Mouse (Mus musculus) liver, embryonic 14.5 days (tissue): ENCODE measurements around the gene Cox18. TPM values are rescaled to one million over a fixed set of nuclear protein-coding genes. Genes with fewer than 3 reads are reported as not detected.

Source experiments
- ATAC-seq: fragments of 200-750 bp; cut with Nextera tagmentation; 2 replicates; pipeline ENCODE4 v1.8.0; 2017; ENCODE audit warnings: moderate number of reproducible peaks, mild to moderate bottlenecking, moderate library complexity; ENCODE audit not compliant: insufficient read depth
- DNase-seq, 3 experiments: peaks; one replicate each; pipeline ENCODE4 v3.0.0-alpha.2; 2012 to 2013; ENCODE audit warnings: low read depth in 3 of 3, low spot score in 3 of 3
- H3K27ac ChIP-seq: fragments of 300-500 bp; sonication (generic); 2 replicates; pipeline ENCODE4 v1.5.1; 2014; ENCODE audit warnings: moderate library complexity, mild to moderate bottlenecking, control low read depth, inconsistent platforms
- H3K27me3 ChIP-seq: fragments of 300-500 bp; sonication (generic); 2 replicates; pipeline ENCODE4 v1.6.1; 2014; ENCODE audit warnings: mild to moderate bottlenecking, low read length, moderate library complexity; ENCODE audit not compliant: control insufficient read depth, insufficient read depth
- H3K36me3 ChIP-seq: fragments of 300-500 bp; sonication (generic); replicated peaks from 2 replicates; pipeline ENCODE4 v1.6.1; 2014; ENCODE audit warnings: low read depth; ENCODE audit not compliant: control insufficient read depth, insufficient read depth
- H3K4me1 ChIP-seq, 2 experiments: fragments of 200-500 bp in 1 of 2; fragments of 300-500 bp in 1 of 2; sonication (generic) in 1 of 2; replicated peaks; 2 replicates each; pipeline ENCODE4 v1.6.1; 2012 to 2014; ENCODE audit warnings: antibody characterized with exemption in 1 of 2, inconsistent platforms in 1 of 2, low read length in 1 of 2; ENCODE audit not compliant: control insufficient read depth in 2 of 2, insufficient read depth in 2 of 2
- H3K4me2 ChIP-seq: fragments of 300-500 bp; sonication (generic); 2 replicates; pipeline ENCODE4 v1.6.1; 2014; ENCODE audit warnings: low read depth, mild to moderate bottlenecking, control low read depth, moderate library complexity
- H3K4me3 ChIP-seq, 2 experiments: fragments of 200-500 bp in 1 of 2; fragments of 300-500 bp in 1 of 2; sonication (generic) in 1 of 2; 2 replicates each; pipeline ENCODE4 v1.5.1; 2012 to 2014; ENCODE audit warnings: low read depth in 2 of 2, low read length in 2 of 2, mild to moderate bottlenecking in 2 of 2, control low read depth in 1 of 2, inconsistent platforms in 1 of 2, moderate library complexity in 1 of 2; ENCODE audit not compliant: insufficient read depth in 1 of 2
- H3K9ac ChIP-seq: fragments of 300-500 bp; sonication (generic); replicated peaks from 2 replicates; pipeline ENCODE4 v1.6.1; 2014; ENCODE audit warnings: mild to moderate bottlenecking, control low read depth, moderate library complexity
- H3K9me3 ChIP-seq: fragments of 300-500 bp; sonication (generic); 2 replicates; pipeline ENCODE4 v1.6.1; 2016; ENCODE audit warnings: low read length, mixed read lengths; ENCODE audit not compliant: control insufficient read depth
- CTCF ChIP-seq: IDR thresholded peaks from 2 replicates; pipeline ENCODE4 v1.5.1; 2016; ENCODE audit warnings: antibody characterized with exemption, low read depth, control low read depth
- EP300 ChIP-seq: IDR thresholded peaks from 2 replicates; pipeline ENCODE4 v1.6.1; 2016; ENCODE audit warnings: antibody characterized with exemption, low read depth
- WGBS: fragments of 180-500 bp; shearing (Covaris S2); extraction: QIAGEN DNeasy Blood & Tissue Kit; methylation state at CpG from one replicate; pipeline ENCODE4 v1.1.7; 2014; ENCODE audit not compliant: insufficient replicate concordance; 5-methylcytosine and 5-hydroxymethylcytosine counted together
- polyA plus RNA-seq, 2 experiments: library from polyadenylated mRNA; depleted of rRNA in 1 of 2; stranded (reverse) in 1 of 2; unstranded in 1 of 2; fragments of >200 nt; fragmentation: Nextera tagmentation in 1 of 2; extraction: Ambion mirVana in 1 of 2; gene quantifications; 2 replicates each; pipeline versions ENCODE4 v1.2.1 to v1.2.3; 2012 to 2014

Gene Cox18
- polyA plus RNA-seq, 2 experiments = 6.9 to 11.9 TPM

DNA sequence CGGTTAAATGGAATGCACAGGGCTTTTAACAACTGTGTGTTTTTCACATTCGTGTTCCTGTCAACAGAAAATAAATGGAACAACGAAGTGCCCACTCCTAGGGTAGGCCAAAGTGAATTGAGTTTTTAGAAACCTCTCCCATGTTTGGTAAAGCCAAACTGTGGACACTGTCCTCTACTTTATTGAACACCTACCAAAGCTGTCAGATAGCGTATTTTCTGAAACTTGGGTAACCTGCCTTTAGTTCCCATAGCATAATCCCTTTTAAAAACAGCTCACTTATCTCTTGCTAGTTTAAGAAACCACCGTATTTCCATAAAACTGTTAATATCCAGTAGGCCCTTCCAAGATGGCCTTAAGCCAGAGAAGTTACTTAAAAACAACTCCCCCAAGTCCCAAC lies 929 bp upstream of the Cox18 start:
- H3K4me1 ChIP-seq = peaks cover 3 to 7% of the 10 kb centered on the region in 2 experiments; a peak in 3 of 4 replicates
- peaks cover 21% of the 10 kb centered on the region for H3K36me3 ChIP-seq
- H3K9ac ChIP-seq = peak overlapping the region; percentile 56
- H3K4me2 ChIP-seq = peak overlapping the region; percentile 82
- TF ChIP-seq EP300 = 0 out of 2 replicates have a peak, but pooled peaks have one; percentile 4
- TF ChIP-seq CTCF = no peak
- 66% methylated on average over 5 of the region's 5 CpGs for WGBS
- H3K27ac ChIP-seq = peak overlapping the region; percentile 99
- no peaks in the 10 kb centered on the region for H3K27me3 ChIP-seq
- no peak for ATAC-seq
- no peaks in the 10 kb centered on the region for H3K9me3 ChIP-seq
- DNase-seq = no peak
- H3K4me3 ChIP-seq = peak overlapping the region; percentile 40 to 96

DNA sequence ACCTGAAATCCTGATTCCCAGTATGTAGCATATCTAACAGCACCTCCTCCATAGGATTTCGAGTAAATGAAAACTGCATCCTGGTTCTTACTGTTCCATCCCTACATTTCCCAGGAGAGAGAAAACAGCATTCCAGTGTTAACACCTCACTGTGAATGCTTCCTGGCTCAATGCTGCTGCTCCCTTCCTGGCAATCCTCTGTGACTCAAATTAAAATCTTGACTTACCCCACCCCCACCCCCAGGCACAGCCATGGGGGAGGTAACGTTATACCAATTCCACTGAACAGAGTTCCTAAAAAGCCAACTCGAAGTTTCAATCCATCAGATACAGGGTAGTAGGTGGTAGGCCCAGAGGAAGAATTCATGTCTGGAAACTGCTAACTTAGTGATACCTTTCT lies 864 bp downstream of the Cox18 start:
- H3K36me3 ChIP-seq = peaks cover 9% of the 10 kb centered on the region

DNA sequence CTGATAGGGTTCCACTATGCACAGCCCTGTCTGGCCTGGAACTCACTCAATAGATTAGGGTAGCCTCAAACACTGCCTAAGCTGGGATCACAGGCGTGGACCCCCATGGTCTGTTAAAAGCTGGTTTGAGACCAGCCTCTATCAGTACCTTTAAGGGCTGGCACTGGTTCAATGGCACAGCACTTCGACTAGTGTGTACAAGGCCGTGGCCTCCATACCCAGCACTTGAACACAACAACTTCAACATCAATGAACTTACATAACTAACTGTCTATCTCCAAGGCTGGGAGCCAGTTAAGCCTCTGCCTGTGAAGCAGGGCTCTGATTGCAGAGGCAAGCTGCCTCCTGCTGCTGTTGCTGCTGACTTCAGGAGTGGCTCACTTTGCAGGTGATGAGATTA lies 6.0 kb downstream of the Cox18 start:
- H3K4me3 ChIP-seq = no peak overlapping the region
- TF ChIP-seq CTCF = no peak
- H3K4me1 ChIP-seq = peaks cover under 1 to 2% of the 10 kb centered on the region in 2 experiments; a peak in 2 of 4 replicates
- no peak overlapping the region for H3K4me2 ChIP-seq
- H3K36me3 ChIP-seq = no peaks in the 10 kb centered on the region; the same call in none of the 2 replicates
- no peak overlapping the region for H3K27ac ChIP-seq
- H3K27me3 ChIP-seq = no peaks in the 10 kb centered on the region
- no peak for DNase-seq
- WGBS = 81% methylated on average over 3 of the region's 3 CpGs
- no peaks in the 10 kb centered on the region for H3K9me3 ChIP-seq
- H3K9ac ChIP-seq = no peak overlapping the region
- no peak for ATAC-seq

More for the DNA sequence above, 864 bp downstream of the Cox18 start:
- H3K27ac ChIP-seq = peak overlapping the region; percentile 84
- H3K4me2 ChIP-seq = peak overlapping the region; percentile 82
- H3K9me3 ChIP-seq = no peaks in the 10 kb centered on the region
- H3K4me1 ChIP-seq = peaks cover 3 to 7% of the 10 kb centered on the region in 2 experiments; a peak in 3 of 4 replicates
- peak overlapping the region; percentile 71 to 96 for H3K4me3 ChIP-seq
- no peaks in the 10 kb centered on the region for H3K27me3 ChIP-seq
- TF ChIP-seq EP300 = no peak
- TF ChIP-seq CTCF = no peak
- ATAC-seq = no peak
- no peak for DNase-seq
- 24% methylated on average over 3 of the region's 3 CpGs for WGBS
- peak overlapping the region; percentile 87 for H3K9ac ChIP-seq

DNA sequence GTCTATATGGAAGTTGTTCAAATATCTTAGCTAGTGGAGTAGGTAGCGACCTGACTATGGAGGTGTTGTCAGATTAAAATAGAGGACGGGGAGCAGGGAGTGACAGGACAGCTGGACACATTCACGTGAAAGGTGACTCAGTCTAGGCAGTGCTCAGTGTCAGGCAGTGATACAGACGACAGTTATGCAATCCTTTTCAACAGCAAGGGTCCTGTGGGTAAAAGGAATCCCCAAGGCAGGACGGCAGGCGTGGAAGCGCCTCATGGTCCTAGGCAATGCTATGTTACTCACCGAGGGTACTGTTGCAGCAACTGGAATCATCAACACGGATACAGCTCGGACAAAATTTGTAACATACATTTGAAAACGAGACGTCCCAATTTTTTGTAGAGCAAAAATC lies 6.6 kb downstream of the Cox18 start:
- no peaks in the 10 kb centered on the region; the same call in none of the 2 replicates for H3K36me3 ChIP-seq
- no peaks in the 10 kb centered on the region for H3K27me3 ChIP-seq
- H3K4me2 ChIP-seq = no peak overlapping the region
- H3K9me3 ChIP-seq = no peaks in the 10 kb centered on the region
- WGBS = 79% methylated on average over 12 of the region's 12 CpGs
- H3K27ac ChIP-seq = no peak overlapping the region
- DNase-seq (no peak), ATAC-seq (no peak)
- H3K4me3 ChIP-seq = no peak overlapping the region
- H3K9ac ChIP-seq = no peak overlapping the region
- no peaks in the 10 kb centered on the region for H3K4me1 ChIP-seq
- TF ChIP-seq EP300 = no peak
- no peak for TF ChIP-seq CTCF

DNA sequence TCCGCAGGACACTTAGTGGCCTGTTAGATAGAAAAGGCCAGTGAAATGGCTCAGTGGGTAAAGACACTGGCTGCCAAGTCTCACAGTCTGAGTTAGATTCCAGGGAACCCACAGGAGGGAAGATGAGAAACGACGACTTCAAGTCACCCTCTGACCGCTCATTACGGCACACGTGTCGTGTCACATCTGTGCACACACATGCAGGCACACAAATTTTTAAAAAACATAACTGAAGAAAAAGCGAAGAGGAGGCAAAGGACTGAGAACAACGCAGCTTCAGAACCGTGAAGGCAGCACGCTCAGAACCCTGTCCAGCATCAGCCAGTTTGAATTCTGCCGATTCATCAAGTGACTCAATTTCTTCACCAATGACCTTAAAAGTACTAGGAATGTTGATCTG lies 10.4 kb downstream of the Cox18 start:
- Histone ChIP-seq H3K4me2 (no peak overlapping the region), H3K36me3 (no peaks in the 10 kb centered on the region; the same call in 1 of the 2 replicates), H3K27me3 (no peaks in the 10 kb centered on the region), H3K4me3 (no peak overlapping the region), H3K9ac (no peak overlapping the region), H3K9me3 (no peaks in the 10 kb centered on the region), H3K4me1 (no peaks in the 10 kb centered on the region), H3K27ac (no peak overlapping the region)
- WGBS = 87% methylated on average over 12 of the region's 12 CpGs
- ATAC-seq (no peak), DNase-seq (no peak)
- TF ChIP-seq EP300 (no peak), CTCF (no peak)
